Mouse (Mus musculus) heart, embryonic 16.5 days (tissue): ENCODE measurements around the gene Dlg2. TPM values are rescaled to one million over a fixed set of nuclear protein-coding genes. Genes with fewer than 3 reads are reported as not detected.

Experiments
- ATAC-seq: fragments of 200-750 bp; cut with Nextera tagmentation; replicated peaks from 2 replicates; pipeline ENCODE4 v1.8.0; 2017; ENCODE audit warnings: moderate number of reproducible peaks; ENCODE audit not compliant: insufficient read depth, low FRiP score; ENCODE audit errors: extremely low read depth
- H3K27ac ChIP-seq: fragments of 300-500 bp; sonication (generic); 2 replicates; pipeline ENCODE4 v1.5.1; 2014; ENCODE audit warnings: mild to moderate bottlenecking, low read length, control low read depth, moderate library complexity
- H3K27me3 ChIP-seq: fragments of 300-500 bp; sonication (generic); 2 replicates; pipeline ENCODE4 v1.6.1; 2014; ENCODE audit warnings: low read length, mixed read lengths; ENCODE audit not compliant: control insufficient read depth, insufficient read depth
- H3K36me3 ChIP-seq: fragments of 300-500 bp; sonication (generic); 2 replicates; pipeline ENCODE4 v1.6.1; 2014; ENCODE audit not compliant: control insufficient read depth, insufficient read depth
- H3K4me1 ChIP-seq: fragments of 300-500 bp; sonication (generic); 2 replicates; pipeline ENCODE4 v1.6.1; 2014; ENCODE audit warnings: low read length, mixed read lengths; ENCODE audit not compliant: control insufficient read depth, insufficient read depth
- H3K4me2 ChIP-seq: fragments of 300-500 bp; sonication (generic); 2 replicates; pipeline ENCODE4 v1.6.1; 2014; ENCODE audit warnings: low read depth, mild to moderate bottlenecking, control low read depth, low read length
- H3K4me3 ChIP-seq: fragments of 300-500 bp; sonication (generic); 2 replicates; pipeline ENCODE4 v1.5.1; 2014; ENCODE audit warnings: mild to moderate bottlenecking, control low read depth, low read length
- H3K9ac ChIP-seq: fragments of 300-500 bp; sonication (generic); 2 replicates; pipeline ENCODE4 v1.6.1; 2014; ENCODE audit warnings: low read length, control low read depth
- H3K9me3 ChIP-seq: fragments of 300-500 bp; sonication (generic); replicated peaks from 2 replicates; pipeline ENCODE4 v1.6.1; 2016; ENCODE audit warnings: low read length; ENCODE audit not compliant: control insufficient read depth
- WGBS: fragments of 180-500 bp; shearing (Covaris S2); extraction: QIAGEN DNeasy Blood & Tissue Kit; methylation state at CpG from one replicate; pipeline ENCODE4 v1.1.7; 2014; 5-methylcytosine and 5-hydroxymethylcytosine counted together
- polyA plus RNA-seq: library from polyadenylated mRNA; unstranded; fragments of >200 nt; fragmentation: Nextera tagmentation; extraction: Ambion mirVana; gene quantifications from 2 replicates; pipeline ENCODE4 v1.2.1, GENCODE M21; 2015

The Dlg2 gene
- polyA plus RNA-seq, 1 experiment from 2014 or later = 7.7 TPM

GRCm38 (mm10) chr7:92363800-92364199 lies 1887.3 kb downstream of the Dlg2 start:
- no peak overlapping the region for H3K27ac ChIP-seq
- H3K9ac ChIP-seq = no peak overlapping the region
- H3K9me3 ChIP-seq = no peaks in the 10 kb centered on the region
- no peak overlapping the region for H3K4me2 ChIP-seq
- H3K27me3 ChIP-seq = no peaks in the 10 kb centered on the region
- no peak for ATAC-seq
- WGBS = 85% methylated on average over 4 of the region's 4 CpGs
- H3K36me3 ChIP-seq = no peaks in the 10 kb centered on the region
- no peak overlapping the region for H3K4me3 ChIP-seq
- no peaks in the 10 kb centered on the region for H3K4me1 ChIP-seq

- no peak overlapping the region for H3K27ac ChIP-seq
- H3K36me3 ChIP-seq = no peaks in the 10 kb centered on the region
- no peaks in the 10 kb centered on the region for H3K27me3 ChIP-seq
- H3K4me1 ChIP-seq = no peaks in the 10 kb centered on the region
- no peak overlapping the region for H3K9ac ChIP-seq
- WGBS = 84% methylated on average over 1 of the region's 1 CpGs
- no peak overlapping the region for H3K4me3 ChIP-seq
- no peak for ATAC-seq
- no peaks in the 10 kb centered on the region for H3K9me3 ChIP-seq
- H3K4me2 ChIP-seq = no peak overlapping the region
These were observed 1890.6 kb downstream of the Dlg2 start for GRCm38 (mm10) chr7:92367111-92367510.

- ATAC-seq = no peak
- Histone ChIP-seq H3K9ac (no peak overlapping the region), H3K4me3 (no peak overlapping the region), H3K9me3 (no peaks in the 10 kb centered on the region), H3K4me1 (no peaks in the 10 kb centered on the region), H3K27ac (no peak overlapping the region), H3K36me3 (no peaks in the 10 kb centered on the region), H3K4me2 (no peak overlapping the region), H3K27me3 (no peaks in the 10 kb centered on the region)
These were observed 1894.0 kb downstream of the Dlg2 start for GRCm38 (mm10) chr7:92370521-92370920.

- no peak overlapping the region for H3K27ac ChIP-seq
- WGBS = 52% methylated on average over 4 of the region's 4 CpGs
- no peaks in the 10 kb centered on the region for H3K4me1 ChIP-seq
- H3K4me3 ChIP-seq = no peak overlapping the region
- H3K9ac ChIP-seq = no peak overlapping the region
- no peaks in the 10 kb centered on the region for H3K27me3 ChIP-seq
- no peak for ATAC-seq
- no peaks in the 10 kb centered on the region for H3K36me3 ChIP-seq
- no peak overlapping the region for H3K4me2 ChIP-seq
- H3K9me3 ChIP-seq = no peaks in the 10 kb centered on the region
These were observed 1895.2 kb downstream of the Dlg2 start for GRCm38 (mm10) chr7:92371638-92372037.

GRCm38 (mm10) chr7:92373863-92374357 lies 1897.4 kb downstream of the Dlg2 start:
- Histone ChIP-seq H3K4me3 (no peak overlapping the region), H3K27me3 (no peaks in the 10 kb centered on the region), H3K9me3 (no peaks in the 10 kb centered on the region), H3K4me2 (no peak overlapping the region), H3K9ac (no peak overlapping the region), H3K4me1 (no peaks in the 10 kb centered on the region), H3K36me3 (no peaks in the 10 kb centered on the region), H3K27ac (no peak overlapping the region)
- no peak for ATAC-seq
- 82% methylated on average over 5 of the region's 5 CpGs for WGBS

GRCm38 (mm10) chr7:92383913-92384484 lies 1907.5 kb downstream of the Dlg2 start:
- 67% methylated on average over 5 of the region's 5 CpGs for WGBS
- H3K27ac ChIP-seq = no peak overlapping the region

GRCm38 (mm10) chr7:92392052-92392640 lies 1915.7 kb downstream of the Dlg2 start:
- Histone ChIP-seq H3K9ac (no peak overlapping the region), H3K27me3 (no peaks in the 10 kb centered on the region), H3K4me1 (peaks cover 3% of the 10 kb centered on the region; the same call in 1 of the 2 replicates), H3K4me2 (no peak overlapping the region), H3K27ac (no peak overlapping the region), H3K9me3 (no peaks in the 10 kb centered on the region), H3K36me3 (no peaks in the 10 kb centered on the region), H3K4me3 (no peak overlapping the region)
- ATAC-seq = no peak
- 75% methylated on average over 6 of the region's 6 CpGs for WGBS

More at GRCm38 (mm10) chr7:92383913-92384484, 1907.5 kb downstream of the Dlg2 start:
- no peaks in the 10 kb centered on the region for H3K4me1 ChIP-seq
- H3K4me3 ChIP-seq = no peak overlapping the region
- H3K27me3 ChIP-seq = no peaks in the 10 kb centered on the region
- H3K9ac ChIP-seq = no peak overlapping the region
- no peak for ATAC-seq
- no peaks in the 10 kb centered on the region for H3K9me3 ChIP-seq
- H3K4me2 ChIP-seq = no peak overlapping the region
- no peaks in the 10 kb centered on the region for H3K36me3 ChIP-seq

GRCm38 (mm10) chr7:92396783-92397182 lies 1920.3 kb downstream of the Dlg2 start:
- H3K27ac ChIP-seq = no peak overlapping the region
- no peak for ATAC-seq
- peaks cover 3% of the 10 kb centered on the region; the same call in 1 of the 2 replicates for H3K4me1 ChIP-seq
- WGBS = 78% methylated on average over 1 of the region's 1 CpGs
- H3K4me3 ChIP-seq = no peak overlapping the region
- no peaks in the 10 kb centered on the region for H3K36me3 ChIP-seq
- H3K4me2 ChIP-seq = no peak overlapping the region
- H3K27me3 ChIP-seq = no peaks in the 10 kb centered on the region
- no peaks in the 10 kb centered on the region for H3K9me3 ChIP-seq
- H3K9ac ChIP-seq = no peak overlapping the region

GRCm38 (mm10) chr7:92398841-92399240 lies 1922.4 kb downstream of the Dlg2 start:
- Histone ChIP-seq H3K9ac (no peak overlapping the region), H3K9me3 (no peaks in the 10 kb centered on the region), H3K27ac (no peak overlapping the region), H3K4me1 (no peaks in the 10 kb centered on the region), H3K27me3 (no peaks in the 10 kb centered on the region), H3K36me3 (no peaks in the 10 kb centered on the region), H3K4me3 (no peak overlapping the region), H3K4me2 (no peak overlapping the region)
- WGBS = 67% methylated on average over 1 of the region's 1 CpGs
- ATAC-seq = no peak
